Mouse (Mus musculus) kidney, embryonic 15.5 days (tissue): ENCODE measurements at regions not wholly inside any gene's neighbourhood (a gene's known extent, or its start where the extent isn't known, plus 50 kb on each side); places are given as distances from the start of the nearest gene placed in this dataset.
A peak's percentile ranks its signal among the peaks of the same experiment; 100 is the strongest.

ENCODE experiments used
- ATAC-seq: fragments of 200-750 bp; cut with Nextera tagmentation; replicated peaks from 2 replicates; pipeline ENCODE4 v1.8.0; 2017; ENCODE audit warnings: moderate TSS enrichment; ENCODE audit not compliant: low FRiP score
- H3K27ac ChIP-seq: fragments of 300-500 bp; sonication (generic); 2 replicates; pipeline ENCODE4 v1.5.1; 2015; ENCODE audit warnings: mild to moderate bottlenecking, inconsistent platforms
- H3K27me3 ChIP-seq: fragments of 300-500 bp; sonication (generic); 2 replicates; pipeline ENCODE4 v1.6.1; 2015; ENCODE audit warnings: inconsistent platforms
- H3K36me3 ChIP-seq: fragments of 300-500 bp; sonication (generic); 2 replicates; pipeline ENCODE4 v1.6.1; 2015; ENCODE audit warnings: inconsistent platforms
- H3K4me1 ChIP-seq: fragments of 300-500 bp; sonication (generic); 2 replicates; pipeline ENCODE4 v1.6.1; 2015; ENCODE audit warnings: inconsistent platforms
- H3K4me2 ChIP-seq: fragments of 300-500 bp; sonication (generic); 2 replicates; pipeline ENCODE4 v1.6.1; 2015; ENCODE audit warnings: moderate library complexity, mild to moderate bottlenecking, inconsistent platforms
- H3K4me3 ChIP-seq: fragments of 300-500 bp; sonication (generic); replicated peaks from 2 replicates; pipeline ENCODE4 v1.5.1; 2015; ENCODE audit warnings: mild to moderate bottlenecking, inconsistent platforms
- H3K9ac ChIP-seq: fragments of 300-500 bp; sonication (generic); 2 replicates; pipeline ENCODE4 v1.6.1; 2015; ENCODE audit warnings: mild to moderate bottlenecking, inconsistent platforms
- H3K9me3 ChIP-seq: fragments of 300-500 bp; sonication (generic); replicated peaks from 2 replicates; pipeline ENCODE4 v1.6.1; 2016; ENCODE audit warnings: inconsistent platforms
- WGBS: fragments of 180-500 bp; shearing (Covaris S2); methylation state at CpG from one replicate; pipeline ENCODE4 v1.1.7; 2015; ENCODE audit warnings: mixed read lengths; 5-methylcytosine and 5-hydroxymethylcytosine counted together

DNA sequence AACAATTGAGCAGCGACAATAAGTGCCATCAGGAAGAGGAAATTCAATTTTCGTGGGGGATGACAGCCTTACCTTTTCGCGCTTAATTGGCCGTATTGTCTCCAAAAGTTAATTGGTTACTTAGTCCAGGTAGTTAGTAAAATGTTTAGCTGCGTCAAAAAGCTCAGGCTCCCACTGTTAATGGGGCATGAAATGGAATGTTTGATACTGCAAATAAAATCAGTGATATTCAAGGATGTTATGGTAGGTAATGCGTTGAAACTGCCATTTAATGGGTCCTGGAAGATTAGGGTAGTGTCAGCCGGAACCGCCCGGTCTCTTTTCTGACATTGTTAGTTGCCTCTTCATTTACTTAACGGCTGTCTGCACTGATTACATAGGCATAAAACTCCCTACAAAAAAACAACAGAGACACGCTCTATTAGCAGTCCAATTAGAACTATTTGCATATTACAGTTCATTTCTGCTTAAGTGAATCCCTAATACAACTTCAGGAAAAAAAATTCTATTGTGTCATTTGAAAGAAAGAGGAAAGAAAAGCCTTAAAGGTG, 161.0 kb downstream of the Gm10295 start:
- Histone ChIP-seq H3K9me3 (no peaks in the 10 kb centered on the region), H3K9ac (no peak overlapping the region), H3K4me2 (peak overlapping the region; percentile 24), H3K27me3 (no peaks in the 10 kb centered on the region), H3K36me3 (no peaks in the 10 kb centered on the region), H3K4me1 (peaks cover 33% of the 10 kb centered on the region), H3K4me3 (no peak overlapping the region), H3K27ac (0 out of 2 replicates have a peak overlapping the region, but pooled peaks have one; percentile 86)
- ATAC-seq, result peak; percentile 41
- WGBS, result 35% methylated on average over 12 of the region's 12 CpGs

- Histone ChIP-seq H3K4me2 (peak overlapping the region; percentile 24; the same call in 1 of the 2 replicates), H3K9ac (no peak overlapping the region)
These were observed 161.5 kb downstream of the Gm10295 start for GRCm38 (mm10) chr7:71189757-71190156.

GRCm38 (mm10) chr7:71188119-71188518, 163.2 kb downstream of the Gm10295 start:
- no peak overlapping the region for H3K4me3 ChIP-seq
- peak overlapping the region; percentile 38 for H3K4me2 ChIP-seq
- H3K9ac ChIP-seq, result no peak overlapping the region

More at GRCm38 (mm10) chr7:71189757-71190156, 161.5 kb downstream of the Gm10295 start:
- H3K4me1 ChIP-seq, result peaks cover 33% of the 10 kb centered on the region
- 57% methylated on average over 6 of the region's 6 CpGs for WGBS
- H3K36me3 ChIP-seq, result no peaks in the 10 kb centered on the region
- H3K27ac ChIP-seq, result peak overlapping the region; percentile 86; the same call in 1 of the 2 replicates
- ATAC-seq, result no peak
- no peaks in the 10 kb centered on the region for H3K27me3 ChIP-seq
- no peak overlapping the region for H3K4me3 ChIP-seq
- H3K9me3 ChIP-seq, result no peaks in the 10 kb centered on the region

GRCm38 (mm10) chr7:71174871-71175270, 176.4 kb downstream of the Gm10295 start:
- no peak for ATAC-seq
- no peaks in the 10 kb centered on the region for H3K4me1 ChIP-seq
- WGBS, result 77% methylated on average over 4 of the region's 4 CpGs

More at GRCm38 (mm10) chr7:71188119-71188518, 163.2 kb downstream of the Gm10295 start:
- 2% methylated on average over 6 of the region's 6 CpGs for WGBS
- Histone ChIP-seq H3K27ac (peak overlapping the region; percentile 86), H3K9me3 (no peaks in the 10 kb centered on the region), H3K36me3 (no peaks in the 10 kb centered on the region), H3K4me1 (peaks cover 31% of the 10 kb centered on the region), H3K27me3 (no peaks in the 10 kb centered on the region)
- peak; percentile 95 for ATAC-seq

GRCm38 (mm10) chr7:71139068-71139467, 212.2 kb downstream of the Gm10295 start:
- 27% methylated on average over 5 of the region's 5 CpGs for WGBS
- H3K9ac ChIP-seq, result no peak overlapping the region
- no peaks in the 10 kb centered on the region for H3K27me3 ChIP-seq
- H3K27ac ChIP-seq, result peak overlapping the region; percentile 85
- ATAC-seq, result peak; percentile 91
- no peaks in the 10 kb centered on the region for H3K36me3 ChIP-seq
- peak overlapping the region; percentile 21; the same call in 1 of the 2 replicates for H3K4me2 ChIP-seq
- peaks cover 12% of the 10 kb centered on the region for H3K4me1 ChIP-seq
- no peaks in the 10 kb centered on the region for H3K9me3 ChIP-seq
- H3K4me3 ChIP-seq, result no peak overlapping the region

More at GRCm38 (mm10) chr7:71174871-71175270, 176.4 kb downstream of the Gm10295 start:
- no peak overlapping the region for H3K9ac ChIP-seq
- H3K36me3 ChIP-seq, result no peaks in the 10 kb centered on the region
- no peak overlapping the region for H3K4me3 ChIP-seq
- no peak overlapping the region for H3K27ac ChIP-seq
- H3K4me2 ChIP-seq, result no peak overlapping the region
- H3K27me3 ChIP-seq, result no peaks in the 10 kb centered on the region
- no peaks in the 10 kb centered on the region for H3K9me3 ChIP-seq

- Histone ChIP-seq H3K27me3 (no peaks in the 10 kb centered on the region), H3K27ac (no peak overlapping the region), H3K9me3 (no peaks in the 10 kb centered on the region), H3K36me3 (no peaks in the 10 kb centered on the region), H3K9ac (no peak overlapping the region), H3K4me1 (no peaks in the 10 kb centered on the region), H3K4me3 (no peak overlapping the region), H3K4me2 (no peak overlapping the region)
- no peak for ATAC-seq
- WGBS, result 87% methylated on average over 1 of the region's 1 CpGs
These were observed 221.3 kb downstream of the Gm10295 start for GRCm38 (mm10) chr7:71129981-71130380.

GRCm38 (mm10) chr7:71128928-71129327, 222.4 kb downstream of the Gm10295 start:
- Histone ChIP-seq H3K9ac (no peak overlapping the region), H3K4me3 (no peak overlapping the region), H3K36me3 (no peaks in the 10 kb centered on the region), H3K4me1 (no peaks in the 10 kb centered on the region), H3K27me3 (no peaks in the 10 kb centered on the region), H3K27ac (no peak overlapping the region), H3K9me3 (no peaks in the 10 kb centered on the region), H3K4me2 (no peak overlapping the region)
- no peak for ATAC-seq
- 60% methylated on average over 3 of the region's 3 CpGs for WGBS

DNA sequence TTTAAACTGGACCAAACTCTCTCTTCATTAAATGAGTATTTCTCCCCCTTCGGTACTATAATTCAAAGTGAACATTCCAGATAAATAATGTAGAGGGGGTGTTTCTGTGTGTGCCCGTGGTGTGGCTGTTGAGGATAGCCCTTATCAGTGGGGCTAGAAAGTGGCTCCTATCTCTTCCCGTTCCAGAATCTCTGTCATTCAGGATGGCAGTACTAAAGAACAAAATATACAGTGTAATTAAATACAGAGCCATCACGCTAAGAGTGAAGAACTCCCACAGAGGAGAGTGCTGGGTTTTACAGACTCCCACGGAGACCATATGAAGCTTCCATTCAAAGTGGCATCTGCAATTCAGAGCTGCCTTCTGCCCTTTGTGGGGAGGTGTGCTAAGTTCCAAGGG, 229.8 kb downstream of the Gm10295 start:
- Histone ChIP-seq H3K4me3 (no peak overlapping the region), H3K27me3 (no peaks in the 10 kb centered on the region), H3K9ac (no peak overlapping the region), H3K27ac (0 out of 2 replicates have a peak overlapping the region, but pooled peaks have one; percentile 25), H3K4me1 (peaks cover 23% of the 10 kb centered on the region), H3K9me3 (no peaks in the 10 kb centered on the region), H3K36me3 (no peaks in the 10 kb centered on the region), H3K4me2 (no peak overlapping the region)
- ATAC-seq, result peak; percentile 58; the same call in 1 of the 2 replicates
- WGBS, result 24% methylated on average over 5 of the region's 5 CpGs

DNA sequence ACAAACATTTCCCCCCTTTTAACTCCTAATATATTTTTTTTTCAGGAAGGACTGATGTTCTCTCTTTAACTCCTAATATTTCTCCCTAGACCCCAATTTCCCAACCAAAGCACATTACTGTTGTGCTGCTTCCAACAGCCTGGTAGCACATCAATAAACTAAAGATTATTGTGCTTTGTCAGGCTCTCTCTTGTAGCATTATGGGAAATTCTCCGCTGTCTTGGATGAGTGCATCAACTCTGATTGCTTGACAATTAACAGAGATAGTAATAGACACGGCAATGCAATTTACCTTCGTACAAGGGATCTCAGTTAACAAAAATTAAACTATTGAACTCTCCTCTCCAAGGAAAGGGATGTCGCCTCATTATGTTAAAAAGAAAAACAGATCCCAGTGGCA, 230.3 kb downstream of the Gm10295 start:
- ATAC-seq, result no peak
- Histone ChIP-seq H3K9ac (no peak overlapping the region), H3K4me2 (no peak overlapping the region), H3K36me3 (no peaks in the 10 kb centered on the region), H3K4me3 (no peak overlapping the region), H3K27me3 (no peaks in the 10 kb centered on the region), H3K4me1 (peaks cover 23% of the 10 kb centered on the region), H3K27ac (0 out of 2 replicates have a peak overlapping the region, but pooled peaks have one; percentile 25), H3K9me3 (no peaks in the 10 kb centered on the region)
- WGBS, result 39% methylated on average over 4 of the region's 4 CpGs

DNA sequence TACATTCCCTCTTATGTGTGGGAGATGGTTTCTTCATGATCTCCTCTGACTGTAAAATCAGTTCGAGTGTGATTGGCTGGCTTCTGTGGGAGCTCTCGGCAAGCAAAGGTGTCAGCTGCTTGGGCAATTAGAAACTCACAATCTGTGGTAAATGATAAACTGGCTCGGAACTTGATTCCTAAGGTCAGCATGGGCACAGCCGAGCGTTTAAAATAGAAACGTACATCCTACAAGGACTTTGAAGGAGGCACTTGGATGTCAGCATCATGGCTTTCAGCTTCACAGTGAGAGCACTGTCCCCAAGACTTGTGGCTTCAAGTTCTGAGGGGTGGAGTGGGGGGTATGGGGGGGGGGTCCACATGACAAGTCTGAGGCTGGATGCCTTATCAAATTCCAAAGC, 231.3 kb downstream of the Gm10295 start:
- H3K9ac ChIP-seq, result no peak overlapping the region
- H3K9me3 ChIP-seq, result no peaks in the 10 kb centered on the region
- ATAC-seq, result peak; percentile 62; the same call in 1 of the 2 replicates
- peaks cover 23% of the 10 kb centered on the region for H3K4me1 ChIP-seq
- H3K27ac ChIP-seq, result no peak overlapping the region
- WGBS, result 34% methylated on average over 6 of the region's 6 CpGs
- H3K27me3 ChIP-seq, result no peaks in the 10 kb centered on the region
- no peaks in the 10 kb centered on the region for H3K36me3 ChIP-seq
- H3K4me2 ChIP-seq, result no peak overlapping the region
- H3K4me3 ChIP-seq, result no peak overlapping the region

- H3K4me2 ChIP-seq, result no peak overlapping the region
- WGBS, result 67% methylated on average over 6 of the region's 6 CpGs
- H3K27me3 ChIP-seq, result no peaks in the 10 kb centered on the region
- no peak for ATAC-seq
- no peak overlapping the region for H3K4me3 ChIP-seq
- H3K9me3 ChIP-seq, result no peaks in the 10 kb centered on the region
- no peak overlapping the region for H3K27ac ChIP-seq
- 0 out of 2 replicates have a peak, but pooled peaks cover 4% of the 10 kb centered on the region for H3K4me1 ChIP-seq
- H3K36me3 ChIP-seq, result no peaks in the 10 kb centered on the region
- H3K9ac ChIP-seq, result no peak overlapping the region
These were observed 244.2 kb downstream of the Gm10295 start for GRCm38 (mm10) chr7:71107101-71107500.

DNA sequence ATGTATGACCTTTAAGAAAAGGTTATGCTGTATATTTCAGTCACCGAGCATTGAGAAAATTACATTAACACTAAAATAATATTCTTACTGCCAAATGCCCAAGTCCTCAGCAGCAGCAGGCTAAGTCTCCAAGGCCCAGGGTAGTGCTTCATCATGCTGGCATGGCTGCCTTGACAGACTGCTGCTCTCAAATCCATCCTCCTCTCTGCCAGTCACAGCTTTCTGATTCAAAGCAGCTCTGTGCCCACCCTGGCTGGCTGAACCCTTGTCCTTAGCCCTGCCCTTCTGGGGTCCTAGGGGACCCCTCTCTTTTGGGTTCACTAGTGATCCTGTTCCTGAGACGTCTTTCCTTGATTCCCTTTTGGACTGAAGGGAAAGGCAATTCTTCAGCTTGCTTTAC, 251.0 kb downstream of the Gm10295 start:
- Histone ChIP-seq H3K27ac (no peak overlapping the region), H3K9me3 (no peaks in the 10 kb centered on the region), H3K4me2 (no peak overlapping the region), H3K27me3 (no peaks in the 10 kb centered on the region), H3K4me3 (no peak overlapping the region), H3K36me3 (no peaks in the 10 kb centered on the region), H3K9ac (no peak overlapping the region), H3K4me1 (no peaks in the 10 kb centered on the region)
- 64% methylated on average over 2 of the region's 2 CpGs for WGBS
- no peak for ATAC-seq

DNA sequence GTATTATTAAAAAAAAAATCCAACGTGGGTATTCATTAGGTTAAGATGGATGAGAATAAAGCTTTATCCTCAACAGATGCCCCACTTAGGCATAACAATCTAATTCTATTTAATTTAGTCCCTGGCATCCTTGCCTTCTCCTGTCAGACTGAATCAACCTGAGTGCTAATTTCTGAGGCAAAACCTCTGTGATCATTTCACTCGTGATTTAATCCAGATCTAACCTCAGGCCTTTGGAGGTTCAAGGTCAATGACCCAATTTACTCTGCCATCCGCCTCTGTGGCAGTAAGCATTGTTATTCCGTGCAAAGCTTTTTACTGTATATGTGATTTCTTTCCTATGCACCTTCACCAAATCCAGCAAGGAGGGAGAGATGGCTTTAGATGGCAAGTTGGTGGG, 253.0 kb downstream of the Gm10295 start:
- Histone ChIP-seq H3K9ac (no peak overlapping the region), H3K4me2 (no peak overlapping the region), H3K36me3 (no peaks in the 10 kb centered on the region), H3K27ac (no peak overlapping the region), H3K27me3 (no peaks in the 10 kb centered on the region), H3K4me1 (peaks cover 2% of the 10 kb centered on the region; the same call in 1 of the 2 replicates), H3K9me3 (no peaks in the 10 kb centered on the region), H3K4me3 (no peak overlapping the region)
- WGBS, result 56% methylated on average over 4 of the region's 4 CpGs
- no peak for ATAC-seq
